Mouse (Mus musculus): ENCODE data around the gene Il9.

DNA sequence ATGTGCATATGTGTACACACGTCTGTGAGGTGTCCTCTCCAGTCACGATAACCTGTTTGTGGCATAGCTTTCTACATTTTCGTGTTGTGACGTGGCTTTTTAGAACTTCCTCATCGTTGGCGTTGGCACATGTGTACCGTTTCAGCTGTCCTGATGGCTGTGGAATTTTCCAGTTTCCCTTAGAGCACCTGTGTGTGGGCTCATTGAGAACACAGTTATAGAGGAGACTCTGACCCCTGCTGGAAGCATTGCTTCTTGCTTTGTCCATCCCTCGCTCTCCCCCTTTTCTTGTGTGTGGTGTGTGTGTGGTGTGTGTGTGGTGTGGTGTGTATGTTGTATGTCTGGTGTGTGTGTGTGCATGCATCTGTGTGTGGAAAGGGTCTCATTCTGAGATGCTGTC lies 32.0 kb downstream of the Il9 start:
- TF ChIP-seq CTCF (IDR thresholded peaks at IDR 0.05; ENCODE audit: extremely low read depth, insufficient read length, insufficient replicate concordance, low read depth, low read length) (no peak), POLR2A (IDR thresholded peaks at IDR 0.05; ENCODE audit: low read depth, low read length) (no peak)
